Mouse (Mus musculus): ENCODE measurements around the gene Cmtm5. TPM values are rescaled to one million over a fixed set of nuclear protein-coding genes. Genes with fewer than 3 reads are reported as not detected.
"Not testable (repeated sequence)": the region's sequence is repeated elsewhere in the genome, so short reads cannot be mapped to it uniquely, and the experiment has no call there.

Gene Cmtm5
- polyA plus RNA-seq, 1 experiment from 2014 or later, result 2.1 TPM

- H3K27me3 ChIP-seq (ENCODE audit: insufficient read depth, low read length), result no peaks in the 10 kb centered on the region
- no peak for ATAC-seq (replicated peaks; ENCODE audit: low FRiP score, low read depth)
- no peaks in the 10 kb centered on the region for H3K9me3 ChIP-seq (replicated peaks; ENCODE audit: low read length)
- no peak overlapping the region for H3K27ac ChIP-seq
- TF ChIP-seq CTCF (IDR thresholded peaks at IDR 0.05; ENCODE audit: low read depth), result no peak
- WGBS, result 52% methylated on average over 19 of the region's 19 CpGs
- H3K4me1 ChIP-seq (replicated peaks; ENCODE audit: insufficient read depth, low read length), result no peaks in the 10 kb centered on the region
- H3K36me3 ChIP-seq (ENCODE audit: insufficient read depth, low read length), result no peaks in the 10 kb centered on the region
- H3K4me3 ChIP-seq (replicated peaks; ENCODE audit: low read depth, low read length), result no peak overlapping the region
- H3K9ac ChIP-seq (ENCODE audit: low read depth, low read length), result no peak overlapping the region
- DNase-seq (ENCODE audit: low spot score), result no peak
- no peak overlapping the region for H3K4me2 ChIP-seq (ENCODE audit: low read length)
Observed at GRCm38 (mm10) chr14:54945975-54946704, 10.1 kb downstream of the Cmtm5 start.

- not testable (repeated sequence) for H3K4me1 ChIP-seq (replicated peaks; ENCODE audit: insufficient read depth, low read length); H3K36me3 ChIP-seq (ENCODE audit: insufficient read depth, low read length); H3K27ac ChIP-seq; DNase-seq (ENCODE audit: low spot score); H3K9me3 ChIP-seq (replicated peaks; ENCODE audit: low read length); ATAC-seq (replicated peaks; ENCODE audit: low FRiP score, low read depth); H3K27me3 ChIP-seq (ENCODE audit: insufficient read depth, low read length); H3K4me2 ChIP-seq (ENCODE audit: low read length); H3K9ac ChIP-seq (ENCODE audit: low read depth, low read length); H3K4me3 ChIP-seq (replicated peaks; ENCODE audit: low read depth, low read length)
- WGBS, result 84% methylated on average over 10 of the region's 11 CpGs
Observed at GRCm38 (mm10) chr14:54947008-54947407, 10.9 kb downstream of the Cmtm5 start.

GRCm38 (mm10) chr14:54948781-54949180 is 12.7 kb downstream of the Cmtm5 start:
- no peak for TF ChIP-seq CTCF (IDR thresholded peaks at IDR 0.05; ENCODE audit: low read depth)
- H3K27ac ChIP-seq, result no peak overlapping the region
- H3K9me3 ChIP-seq (replicated peaks; ENCODE audit: low read length), result no peaks in the 10 kb centered on the region
- ATAC-seq (replicated peaks; ENCODE audit: low FRiP score, low read depth), result no peak
- H3K4me2 ChIP-seq (ENCODE audit: low read length), result no peak overlapping the region
- DNase-seq (ENCODE audit: low spot score), result no peak
- 77% methylated on average over 9 of the region's 9 CpGs for WGBS
- no peaks in the 10 kb centered on the region for H3K36me3 ChIP-seq (ENCODE audit: insufficient read depth, low read length)
- no peak overlapping the region for H3K9ac ChIP-seq (ENCODE audit: low read depth, low read length)
- no peaks in the 10 kb centered on the region for H3K27me3 ChIP-seq (ENCODE audit: insufficient read depth, low read length)
- no peaks in the 10 kb centered on the region for H3K4me1 ChIP-seq (replicated peaks; ENCODE audit: insufficient read depth, low read length)
- H3K4me3 ChIP-seq (replicated peaks; ENCODE audit: low read depth, low read length), result no peak overlapping the region

GRCm38 (mm10) chr14:54950493-54950892 is 14.4 kb downstream of the Cmtm5 start:
- no peaks in the 10 kb centered on the region for H3K36me3 ChIP-seq (ENCODE audit: insufficient read depth, low read length)
- DNase-seq (ENCODE audit: low spot score) (no peak), ATAC-seq (replicated peaks; ENCODE audit: low FRiP score, low read depth) (no peak)
- H3K4me3 ChIP-seq (replicated peaks; ENCODE audit: low read depth, low read length), result no peak overlapping the region
- H3K4me2 ChIP-seq (ENCODE audit: low read length), result no peak overlapping the region
- 58% methylated on average over 12 of the region's 12 CpGs for WGBS
- no peak for TF ChIP-seq CTCF (IDR thresholded peaks at IDR 0.05; ENCODE audit: low read depth)
- no peak overlapping the region for H3K9ac ChIP-seq (ENCODE audit: low read depth, low read length)
- H3K4me1 ChIP-seq (replicated peaks; ENCODE audit: insufficient read depth, low read length), result no peaks in the 10 kb centered on the region
- H3K9me3 ChIP-seq (replicated peaks; ENCODE audit: low read length), result no peaks in the 10 kb centered on the region
- no peaks in the 10 kb centered on the region for H3K27me3 ChIP-seq (ENCODE audit: insufficient read depth, low read length)
- H3K27ac ChIP-seq, result no peak overlapping the region

GRCm38 (mm10) chr14:54951587-54951986 is 15.5 kb downstream of the Cmtm5 start:
- H3K4me1 ChIP-seq (replicated peaks; ENCODE audit: insufficient read depth, low read length), result no peaks in the 10 kb centered on the region
- DNase-seq (ENCODE audit: low spot score) (no peak), ATAC-seq (replicated peaks; ENCODE audit: low FRiP score, low read depth) (no peak)
- H3K36me3 ChIP-seq (ENCODE audit: insufficient read depth, low read length), result no peaks in the 10 kb centered on the region
- H3K9ac ChIP-seq (ENCODE audit: low read depth, low read length), result no peak overlapping the region
- WGBS, result 94% methylated on average over 6 of the region's 6 CpGs
- no peak overlapping the region for H3K4me3 ChIP-seq (replicated peaks; ENCODE audit: low read depth, low read length)
- TF ChIP-seq CTCF (IDR thresholded peaks at IDR 0.05; ENCODE audit: low read depth), result no peak
- no peak overlapping the region for H3K4me2 ChIP-seq (ENCODE audit: low read length)
- H3K9me3 ChIP-seq (replicated peaks; ENCODE audit: low read length), result no peaks in the 10 kb centered on the region
- no peak overlapping the region for H3K27ac ChIP-seq
- no peaks in the 10 kb centered on the region for H3K27me3 ChIP-seq (ENCODE audit: insufficient read depth, low read length)

GRCm38 (mm10) chr14:54953664-54954206 is 17.7 kb downstream of the Cmtm5 start:
- H3K4me3 ChIP-seq (replicated peaks; ENCODE audit: low read depth, low read length), result no peak overlapping the region
- no peaks in the 10 kb centered on the region for H3K27me3 ChIP-seq (ENCODE audit: insufficient read depth, low read length)
- no peak overlapping the region for H3K27ac ChIP-seq
- H3K36me3 ChIP-seq (ENCODE audit: insufficient read depth, low read length), result no peaks in the 10 kb centered on the region
- ATAC-seq (replicated peaks; ENCODE audit: low FRiP score, low read depth) (no peak), DNase-seq (ENCODE audit: low spot score) (no peak)
- no peak overlapping the region for H3K9ac ChIP-seq (ENCODE audit: low read depth, low read length)
- TF ChIP-seq CTCF (IDR thresholded peaks at IDR 0.05; ENCODE audit: low read depth), result no peak
- H3K4me2 ChIP-seq (ENCODE audit: low read length), result no peak overlapping the region
- 92% methylated on average over 8 of the region's 8 CpGs for WGBS
- no peaks in the 10 kb centered on the region for H3K4me1 ChIP-seq (replicated peaks; ENCODE audit: insufficient read depth, low read length)
- no peaks in the 10 kb centered on the region for H3K9me3 ChIP-seq (replicated peaks; ENCODE audit: low read length)

All from kidney, postnatal 0 days (tissue).